Mouse (Mus musculus) embryonic stem cell, embryonic (primary cell): ENCODE results near the gene Prickle4.

Experiments used
- CTCF ChIA-PET, 4 experiments: fragments of 300-600 bp in 2 of 4; fragments of 350-600 bp in 2 of 4; sonication (Branson Sonifier 250); formaldehyde crosslinking; loops; one replicate each; lab custom pipeline; 2022; ENCODE audit warnings: inconsistent platforms in 2 of 4; lab: Charles Lee
- POLR2A ChIA-PET, 4 experiments: fragments of 300-600 bp in 2 of 4; fragments of 350-600 bp in 2 of 4; sonication (Branson Sonifier 250); formaldehyde crosslinking; loops; one replicate each; lab custom pipeline; 2022; ENCODE audit warnings: antibody characterized with exemption in 4 of 4, inconsistent platforms in 1 of 4; lab: Charles Lee

The Prickle4 gene

DNA sequence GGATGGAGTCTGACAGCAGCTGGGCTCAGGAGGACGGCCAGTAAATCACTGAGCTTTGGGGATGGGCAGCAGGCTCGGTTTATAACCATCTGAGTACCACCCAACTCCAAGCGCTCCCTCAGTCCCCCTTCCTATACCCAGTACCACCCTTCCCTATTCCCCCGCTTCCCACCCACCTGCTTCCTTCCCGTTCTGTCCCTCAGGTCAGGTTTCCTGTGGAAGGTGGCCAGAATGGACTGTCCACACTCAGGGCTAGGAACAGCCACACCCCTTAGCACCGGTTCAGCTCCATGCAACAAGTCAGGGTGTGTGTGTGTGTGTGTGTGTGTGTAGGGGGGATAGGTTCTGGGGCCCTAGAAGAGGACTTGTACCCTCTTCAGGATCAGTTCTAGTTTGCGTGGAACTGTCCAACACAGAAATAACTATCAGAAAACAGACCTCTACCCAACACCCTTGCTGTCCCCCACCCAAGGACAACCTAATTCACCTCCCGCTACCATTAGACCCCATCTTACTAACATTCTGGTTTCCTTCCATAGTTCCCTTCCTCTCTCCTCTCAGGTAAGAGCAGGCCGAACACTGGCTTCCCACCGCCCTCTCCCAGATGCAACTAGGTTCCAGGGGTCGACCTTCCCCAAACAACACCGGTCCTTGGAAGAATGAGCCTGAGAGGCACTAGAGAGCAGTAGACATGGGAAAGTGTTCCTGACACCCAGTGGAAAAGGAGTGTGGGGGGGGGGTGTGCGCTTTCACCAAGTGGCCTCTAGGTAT is 680 bp downstream of the Prickle4 start:
- ChIA-PET POLR2A (interaction anchor here in 3 of 4 experiments (0.5 to 3.5 kb wide), 32 partner anchors 8 to 315 kb away, joined by 3 to 17 read pairs (median 5); no protein-coding TSS in a partner anchor), CTCF (interaction anchor here (0.6 to 2.1 kb wide), 26 partner anchors 10 to 1541 kb away, joined by 3 to 9 read pairs (median 4); partner anchors contain the start of genes Mad2l1bp (in 1 of the 4) and Taf8 (in 1 of the 4))

DNA sequence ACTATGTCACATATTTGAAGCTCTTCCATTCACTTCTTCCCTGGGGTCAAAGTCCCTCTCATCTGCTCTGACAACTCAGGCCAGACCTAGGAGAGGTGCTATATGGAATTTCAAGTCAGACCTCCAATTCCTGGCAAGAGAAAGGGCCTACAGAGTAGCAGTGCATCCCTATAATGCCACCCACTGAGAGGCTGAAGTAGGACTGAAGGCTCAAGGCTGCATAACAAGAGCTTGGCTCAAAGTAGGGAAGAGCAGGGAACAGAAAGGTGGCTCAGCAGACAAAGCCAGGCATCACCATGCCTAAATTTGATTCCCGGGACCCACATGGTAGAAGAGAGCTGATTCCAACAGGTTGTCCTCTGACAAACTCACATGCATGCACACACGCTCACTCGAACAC is 2.9 kb downstream of the Prickle4 start:
- POLR2A ChIA-PET = interaction anchor here in 3 of 4 experiments (0.9 to 4.0 kb wide), 11 partner anchors 10 to 96 kb away, joined by 3 to 18 read pairs (median 4); no protein-coding TSS in a partner anchor

DNA sequence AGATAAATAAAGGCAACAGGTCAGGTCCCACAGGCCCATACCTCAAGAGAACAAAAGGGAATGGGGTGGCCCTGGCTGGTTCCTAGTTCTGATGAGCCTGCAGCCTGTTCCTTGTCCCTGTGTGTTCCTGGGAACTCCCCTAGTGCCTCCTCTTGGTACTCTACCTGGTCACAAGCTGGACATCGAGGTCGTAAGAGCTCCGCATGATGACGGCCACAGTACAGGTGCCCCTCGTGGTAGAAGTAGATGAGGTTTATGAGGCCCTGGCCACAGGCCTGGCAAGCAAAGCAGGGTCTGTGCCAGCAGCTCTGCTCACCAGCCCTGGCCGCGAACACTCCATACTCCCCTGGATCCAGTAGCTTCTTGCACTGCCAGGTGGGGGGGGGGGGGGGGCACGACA is 4.6 kb downstream of the Prickle4 start:
- CTCF ChIA-PET = interaction anchor here in 3 of 4 experiments (0.7 to 1.6 kb wide), 8 partner anchors 10 to 178 kb away, joined by 3 to 5 read pairs (median 4); no protein-coding TSS in a partner anchor
- POLR2A ChIA-PET = interaction anchor here in 3 of 4 experiments (0.8 to 4.0 kb wide), 24 partner anchors 8 to 313 kb away, joined by 3 to 18 read pairs (median 4); partner anchors contain the start of genes Tfeb (in 2 of the 3) and Usp49 (in 1 of the 3)

More for the DNA sequence above, 2.9 kb downstream of the Prickle4 start:
- CTCF ChIA-PET = interaction anchor here in 2 of 4 experiments (0.8 to 1.4 kb wide), 3 partner anchors 15 to 47 kb away, joined by 3 read pairs; no protein-coding TSS in a partner anchor

DNA sequence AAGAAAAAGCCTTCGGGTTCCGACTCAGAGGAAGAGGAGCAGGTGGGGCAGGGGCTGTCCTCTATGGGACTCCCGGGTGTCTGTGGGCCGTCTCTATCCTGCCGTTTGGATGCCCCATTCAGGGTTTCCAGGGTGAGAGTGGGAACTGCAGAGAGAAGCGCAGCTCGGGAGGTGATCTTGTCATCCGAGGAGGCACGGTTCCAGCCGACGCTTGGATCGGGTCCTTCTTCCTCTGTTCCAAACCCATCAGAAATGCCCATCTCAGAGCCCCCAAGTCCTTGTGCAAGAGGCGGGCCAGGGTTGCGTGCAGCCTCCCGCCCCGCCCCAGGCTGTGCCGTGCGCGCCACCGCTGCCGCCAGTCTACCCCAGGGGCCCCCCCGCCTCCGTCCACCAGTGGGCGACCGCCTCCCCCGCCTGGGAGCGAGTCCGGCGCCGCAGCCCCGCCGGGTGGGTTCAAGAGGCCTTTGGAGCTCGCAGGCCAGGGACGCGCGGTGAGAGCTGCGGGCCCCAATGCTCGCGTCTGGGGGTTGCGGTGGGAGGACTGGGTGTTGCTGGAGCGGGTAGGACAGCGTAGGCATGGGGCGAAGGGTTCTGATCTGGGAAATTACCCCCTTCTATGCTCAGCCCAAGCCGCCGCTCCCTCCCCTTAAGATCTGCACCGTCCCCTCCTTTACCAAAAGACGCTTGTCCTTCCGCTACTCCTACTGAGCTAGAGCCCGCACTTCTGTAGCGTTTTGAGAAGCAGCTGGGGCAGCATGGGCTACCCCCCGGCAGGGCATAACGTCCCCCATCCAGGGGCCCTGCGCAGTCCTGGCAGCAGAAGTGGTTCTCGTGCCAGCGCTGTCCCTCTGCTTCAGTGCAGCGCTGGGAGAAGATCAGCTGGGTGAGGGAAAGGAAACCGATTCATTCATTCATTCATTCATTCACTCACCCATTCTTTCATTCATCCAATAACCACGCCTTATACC is 5.6 kb downstream of the Prickle4 start, which contains the start of gene Frs3:
Gene Frs3, plus strand, starts transcription at position 423 of the 968 bp plus-strand sequence.
- ChIA-PET POLR2A (interaction anchor here (0.6 to 4.0 kb wide), 32 partner anchors 9 to 176 kb away, joined by 3 to 18 read pairs (median 4); partner anchors contain the start of genes Tfeb (in 2 of the 4) and Usp49 (in 1 of the 4)), CTCF (interaction anchor here (0.5 to 1.6 kb wide), 12 partner anchors 10 to 207 kb away, joined by 3 to 5 read pairs (median 3); no protein-coding TSS in a partner anchor)

DNA sequence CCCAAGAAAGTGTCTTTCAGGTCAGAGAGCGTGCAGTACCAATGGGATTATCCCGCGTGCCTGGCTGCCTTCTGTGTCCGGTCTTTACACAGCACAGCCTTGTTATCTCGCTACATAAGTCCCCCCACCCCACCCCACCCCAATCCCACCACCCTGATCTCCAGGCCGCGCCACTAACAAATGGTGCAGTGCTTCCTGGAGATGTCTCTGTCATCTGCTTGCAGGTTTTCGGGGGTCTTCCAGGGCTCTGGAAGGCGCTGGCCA is 6.3 kb downstream of the Prickle4 start, which contains the start of gene Tomm6:
Gene Tomm6, minus strand, starts transcription at position 43 of the 264 bp plus-strand sequence.
- ChIA-PET POLR2A (interaction anchor here (0.6 to 4.0 kb wide), 19 partner anchors 8 to 177 kb away, joined by 3 to 18 read pairs (median 4); partner anchors contain the start of gene Tfeb (in 1 of the 4)), CTCF (interaction anchor here in 3 of 4 experiments (0.7 to 1.5 kb wide), 4 partner anchors 10 to 356 kb away, joined by 3 to 4 read pairs (median 4); no protein-coding TSS in a partner anchor)

DNA sequence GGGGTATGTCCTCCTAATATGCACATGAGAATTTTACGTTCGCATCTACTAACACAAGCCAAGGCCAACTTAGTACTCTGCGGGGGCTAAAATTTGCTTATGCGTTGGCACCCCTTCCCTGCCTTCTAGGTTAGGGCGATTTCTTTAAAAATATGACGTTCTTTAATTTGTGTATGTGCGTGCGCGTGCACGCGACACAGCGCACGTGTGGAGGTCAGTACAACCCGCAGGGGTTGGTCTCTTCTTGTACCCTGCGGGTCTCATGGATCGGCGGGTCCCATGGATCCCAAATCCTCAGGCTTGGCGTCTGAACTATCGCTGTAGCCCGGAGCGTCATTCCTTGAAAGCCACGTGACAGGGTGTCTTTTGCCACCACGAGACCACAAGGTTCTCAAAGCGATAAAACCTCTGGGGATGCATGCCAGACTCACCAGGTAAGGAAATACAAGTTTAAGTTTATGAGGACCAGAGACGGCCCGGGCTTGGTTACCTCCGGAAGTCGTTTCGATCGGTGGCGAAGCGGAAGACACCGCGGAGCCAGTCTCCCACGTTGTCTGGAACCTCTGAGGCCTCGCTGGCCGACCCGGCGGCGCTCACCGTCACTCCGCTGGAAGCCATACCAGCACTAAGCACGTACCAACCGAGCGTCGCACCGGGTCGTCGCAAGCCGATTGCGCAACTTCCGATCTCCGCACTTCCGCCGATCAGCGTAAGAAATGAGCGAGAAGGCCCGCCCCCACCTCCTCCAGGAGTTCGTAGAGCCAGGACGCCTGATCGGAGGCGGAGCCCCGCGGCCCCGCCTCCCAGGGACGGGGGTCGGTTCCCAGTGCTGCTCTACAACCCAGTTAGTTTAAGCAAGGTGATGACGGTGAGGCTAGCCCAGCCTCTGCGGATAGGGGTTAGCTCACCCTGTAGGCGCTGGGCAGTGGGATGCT is 6.9 kb downstream of the Prickle4 start:
- POLR2A ChIA-PET = interaction anchor here (0.6 to 7.0 kb wide), 21 partner anchors 9 to 202 kb away, joined by 3 to 66 read pairs (median 4); partner anchors contain the start of gene Tfeb (in 1 of the 4)

DNA sequence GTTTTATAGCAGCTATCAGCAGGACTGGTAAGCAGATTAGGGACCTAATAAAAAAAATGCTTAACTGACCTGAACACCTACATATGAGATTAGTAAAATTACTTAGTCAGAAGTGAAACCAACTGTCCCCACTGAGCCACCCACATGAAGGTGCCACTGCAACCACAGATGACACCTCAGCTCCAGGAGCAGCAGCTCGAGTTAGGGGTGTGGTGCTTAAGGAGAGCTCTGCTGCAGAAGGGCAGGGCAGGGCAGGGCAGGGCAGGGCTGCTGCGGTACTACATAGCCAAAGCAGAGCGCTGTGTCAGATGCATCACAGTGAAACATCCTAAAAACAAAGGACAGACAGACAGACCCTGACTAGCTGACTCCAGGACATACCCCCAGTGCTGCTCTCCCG is 11.7 kb downstream of the Prickle4 start:
- ChIA-PET CTCF (interaction anchor here in 3 of 4 experiments (1.1 to 1.6 kb wide), 5 partner anchors 10 to 58 kb away, joined by 3 read pairs; partner anchors contain the start of genes Gm21981 (in 1 of the 3) and Prickle4 (in 1 of the 3)), POLR2A (interaction anchor here (0.6 to 7.0 kb wide), 24 partner anchors 10 to 181 kb away, joined by 3 to 66 read pairs (median 4); partner anchors contain the start of genes Gm21981 (in 2 of the 4), Prickle4 (in 2 of the 4) and Taf8 (in 1 of the 4))

More for the DNA sequence above, 6.9 kb downstream of the Prickle4 start:
- CTCF ChIA-PET = interaction anchor here (0.6 to 1.5 kb wide), 6 partner anchors 9 to 355 kb away, joined by 3 to 4 read pairs (median 3); no protein-coding TSS in a partner anchor

DNA sequence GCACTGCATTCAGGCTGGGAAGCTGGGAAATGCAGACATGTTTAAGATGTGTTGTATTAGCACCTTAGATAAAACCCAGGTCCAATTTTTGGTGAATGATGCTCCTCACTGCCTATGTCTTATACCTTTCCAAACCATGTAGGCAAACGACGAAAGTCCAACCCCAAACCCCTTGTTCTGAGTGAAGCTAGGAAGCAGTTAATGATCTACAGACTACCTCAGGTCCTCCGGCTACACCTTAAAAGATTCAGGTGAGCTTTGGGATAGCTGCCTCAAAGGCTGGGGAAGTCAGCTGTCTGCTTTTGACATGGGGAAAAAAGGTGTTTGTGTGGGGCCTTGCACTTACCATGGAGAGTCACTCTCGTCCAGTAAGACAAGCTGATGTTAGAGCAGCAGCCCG is 15.8 kb downstream of the Prickle4 start:
- ChIA-PET CTCF (interaction anchor here in 2 of 4 experiments (0.5 to 1.2 kb wide), 5 partner anchors 8 to 63 kb away, joined by 3 to 4 read pairs (median 3); partner anchors contain the start of genes Frs3 (in 1 of the 2) and Tomm6 (in 1 of the 2)), POLR2A (interaction anchor here in 2 of 4 experiments (0.5 to 2.3 kb wide), 7 partner anchors 8 to 198 kb away, joined by 3 to 6 read pairs (median 4); partner anchors contain the start of genes Gm21981 (in 1 of the 2), Prickle4 (in 1 of the 2) and Tomm6 (in 1 of the 2))

DNA sequence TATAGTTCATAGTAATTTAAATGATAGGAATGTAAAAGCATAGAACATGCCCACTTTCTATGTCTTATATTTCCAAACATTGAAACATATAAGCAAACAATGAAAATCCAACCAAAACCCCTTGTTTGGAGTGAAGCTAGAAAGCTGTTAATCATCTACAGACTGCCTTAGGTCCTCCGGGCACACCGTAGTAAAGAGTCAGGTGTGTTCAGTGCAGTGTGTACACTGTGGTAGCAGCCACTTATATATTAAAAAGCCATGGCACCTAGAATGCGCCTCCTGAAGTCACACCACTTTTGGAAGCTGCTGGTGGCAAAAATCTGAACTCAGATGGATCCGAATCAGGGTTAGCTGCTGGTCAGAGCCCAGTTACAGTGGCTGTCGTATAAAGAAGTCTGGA is 16.3 kb downstream of the Prickle4 start:
- ChIA-PET CTCF (interaction anchor here in 2 of 4 experiments (0.8 to 0.9 kb wide), 3 partner anchors 10 to 32 kb away, joined by 3 to 4 read pairs (median 3); partner anchors contain the start of genes Frs3 (in 1 of the 2) and Tomm6 (in 1 of the 2)), POLR2A (interaction anchor here in 2 of 4 experiments (0.5 to 2.3 kb wide), 7 partner anchors 8 to 167 kb away, joined by 3 to 5 read pairs (median 3); partner anchors contain the start of genes Gm21981 (in 1 of the 2), Prickle4 (in 1 of the 2) and Tomm6 (in 1 of the 2))

DNA sequence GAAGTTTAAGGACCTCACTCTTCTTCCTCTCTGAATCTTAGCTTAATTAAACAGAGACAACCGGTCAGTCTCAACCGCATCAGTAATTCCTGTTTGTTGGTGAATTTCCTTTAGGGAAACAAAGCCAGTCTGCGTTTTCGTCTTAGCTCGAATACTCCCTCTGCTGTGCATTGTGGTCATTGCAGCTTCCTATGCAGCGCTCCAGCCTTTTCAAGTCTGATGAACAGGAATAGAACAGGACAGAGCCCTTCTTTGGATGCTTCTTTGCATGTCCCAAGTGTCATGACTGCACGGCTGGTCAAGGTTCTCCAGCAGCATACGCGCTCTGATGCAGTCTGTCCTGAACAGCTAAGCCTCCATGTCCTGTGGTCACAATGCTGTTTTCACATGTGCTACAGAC is 18.0 kb downstream of the Prickle4 start:
- POLR2A ChIA-PET = interaction anchor here (0.6 to 2.0 kb wide), 29 partner anchors 8 to 166 kb away, joined by 3 to 21 read pairs (median 4); partner anchors contain the start of genes Prickle4 (in 1 of the 4) and Tomm6 (in 1 of the 4)
- CTCF ChIA-PET = interaction anchor here (0.5 to 3.9 kb wide), 45 partner anchors 8 to 544 kb away, joined by 3 to 40 read pairs (median 4); partner anchors contain the start of genes Gm21981 (in 2 of the 4), Prickle4 (in 2 of the 4) and Usp49 (in 1 of the 4)

DNA sequence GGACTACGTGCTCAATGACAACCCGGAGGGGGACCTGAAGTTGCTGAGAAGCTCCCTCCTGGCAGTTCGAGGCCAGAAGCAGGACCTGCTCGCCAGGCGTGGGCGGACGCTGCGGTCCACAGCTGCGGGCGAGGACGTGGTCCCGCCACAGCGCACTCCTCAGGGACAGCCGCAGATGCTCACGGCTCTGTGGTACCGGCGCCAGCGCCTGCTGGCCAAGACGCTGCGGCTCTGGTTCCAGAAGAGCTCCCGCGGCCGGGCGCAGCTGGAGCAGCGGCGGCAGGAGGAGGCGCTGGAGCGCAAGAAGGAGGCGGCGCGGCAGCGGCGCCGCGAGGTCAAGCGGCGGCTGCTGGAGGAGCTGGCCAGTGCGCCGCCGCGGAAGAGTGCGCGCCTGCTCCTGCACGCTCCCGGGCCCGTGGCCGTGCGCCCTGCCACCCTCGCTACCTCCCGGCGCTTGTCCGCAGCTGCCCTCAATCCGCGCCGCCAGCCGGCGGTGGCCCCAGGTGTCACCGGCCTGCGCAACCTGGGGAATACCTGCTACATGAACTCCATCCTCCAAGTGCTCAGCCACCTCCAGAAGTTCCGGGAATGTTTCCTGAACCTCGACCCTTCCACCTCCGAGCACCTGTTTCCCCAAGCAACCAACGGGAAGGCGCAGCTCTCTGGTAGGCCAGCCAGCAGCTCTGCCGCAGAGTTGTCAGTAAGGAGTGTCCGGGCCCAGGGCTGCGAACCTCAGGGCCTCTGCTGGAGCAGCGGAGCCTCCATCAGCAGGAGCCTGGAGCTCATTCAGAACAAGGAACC is 22.0 kb downstream of the Prickle4 start:
- ChIA-PET POLR2A (interaction anchor here in 3 of 4 experiments (0.7 to 7.2 kb wide), 58 partner anchors 8 to 369 kb away, joined by 3 to 66 read pairs (median 5); partner anchors contain the start of genes Frs3 (in 2 of the 3), Gm21981 (in 2 of the 3), Prickle4 (in 2 of the 3) and Taf8 (in 2 of the 3)), CTCF (interaction anchor here (0.6 to 4.2 kb wide), 33 partner anchors 9 to 532 kb away, joined by 3 to 19 read pairs (median 4); partner anchors contain the start of genes Gm21981 (in 1 of the 4) and Prickle4 (in 1 of the 4))

DNA sequence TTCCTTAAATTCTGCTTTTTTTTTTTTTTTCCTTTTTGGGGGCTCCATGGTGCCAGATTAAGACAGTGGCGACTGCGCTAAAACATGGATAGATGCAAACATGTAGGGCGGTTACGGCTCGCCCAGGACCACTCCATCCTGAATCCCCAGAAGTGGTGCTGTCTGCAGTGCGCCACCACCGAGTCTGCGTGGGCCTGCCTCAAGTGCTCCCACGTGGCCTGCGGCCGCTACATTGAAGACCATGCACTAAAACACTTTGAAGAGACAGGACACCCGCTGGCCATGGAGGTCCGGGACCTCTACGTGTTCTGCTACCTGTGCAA is 22.6 kb downstream of the Prickle4 start:
- POLR2A ChIA-PET = interaction anchor here in 3 of 4 experiments (0.7 to 7.2 kb wide), 40 partner anchors 9 to 346 kb away, joined by 3 to 66 read pairs (median 5); partner anchors contain the start of genes Frs3 (in 2 of the 3), Gm21981 (in 2 of the 3), Prickle4 (in 2 of the 3) and Taf8 (in 2 of the 3)
- CTCF ChIA-PET = interaction anchor here (0.6 to 4.2 kb wide), 21 partner anchors 10 to 429 kb away, joined by 3 to 19 read pairs (median 4); partner anchors contain the start of genes Gm21981 (in 1 of the 4) and Prickle4 (in 1 of the 4)

DNA sequence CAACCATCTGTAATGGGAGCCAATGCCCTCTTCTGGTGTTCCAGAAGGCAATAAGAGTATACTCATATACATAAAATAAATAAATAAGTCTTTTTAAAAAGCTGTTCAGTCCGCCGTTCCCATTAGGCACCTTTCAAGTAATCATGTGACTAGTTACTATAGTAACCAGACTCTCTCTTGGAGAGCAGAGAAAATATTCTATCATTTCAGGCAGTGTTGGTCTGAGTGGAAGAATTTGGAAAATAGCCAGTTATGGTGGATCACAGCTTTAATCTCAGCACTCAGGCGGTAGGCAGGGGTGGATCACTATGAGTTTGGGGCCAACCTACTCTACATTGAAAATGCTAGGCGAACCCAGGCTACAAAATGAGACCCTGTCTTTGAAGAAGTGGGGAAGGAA is 25.4 kb downstream of the Prickle4 start:
- ChIA-PET CTCF (interaction anchor here in 1 of 4 experiments (1.0 kb wide), 1 partner anchor 21 kb away, joined by 3 read pairs; no protein-coding TSS in a partner anchor), POLR2A (interaction anchor here in 2 of 4 experiments (1.0 to 7.2 kb wide), 4 partner anchors 9 to 18 kb away, joined by 3 to 66 read pairs (median 3); no protein-coding TSS in a partner anchor)

DNA sequence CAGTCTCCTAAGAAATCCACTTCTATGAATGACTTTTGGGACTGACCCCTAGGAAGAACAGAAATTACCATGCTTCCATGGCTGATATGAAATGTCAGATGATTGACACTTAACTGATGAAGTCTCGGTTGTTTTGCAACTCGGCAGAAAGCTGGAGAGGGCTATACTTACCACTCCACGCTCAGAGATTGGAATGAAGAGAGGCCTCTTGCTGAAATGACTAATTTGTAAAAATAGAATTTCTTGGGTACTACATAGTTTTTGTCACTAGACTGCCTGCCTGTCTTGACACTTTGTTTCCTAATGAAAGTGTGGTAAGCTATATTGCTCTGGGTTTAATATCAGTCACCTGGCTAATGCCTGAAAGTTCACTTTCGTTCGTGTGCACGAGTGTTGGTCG is 30.1 kb downstream of the Prickle4 start:
- ChIA-PET POLR2A (interaction anchor here in 3 of 4 experiments (0.6 to 3.1 kb wide), 11 partner anchors 8 to 55 kb away, joined by 3 to 17 read pairs (median 3); no protein-coding TSS in a partner anchor), CTCF (no interaction called here)
